Mouse (Mus musculus) mouse embryonic stem cell (cell line): Measurements from ENCODE around the gene Rmnd5a.

Experiments
- in situ Hi-C, 2 experiments: fragments of 300-500 bp; cut with MboI; formaldehyde crosslinking; loops; 1 replicate in 1 of 2; 3 replicates in 1 of 2; pipeline ENCODE4 v1.14.3; 2019 to 2020; ENCODE audit warnings: low sequenced_read_pairs in 2 of 2, low pct_unique_long_range_greater_than_20kb in 1 of 2, mixed read lengths in 1 of 2; ENCODE audit not compliant: unreplicated experiment in 1 of 2

Rmnd5a gene

GRCm38 (mm10) chr6:71339351-71339750 is 101.1 kb downstream of the Rmnd5a start:
- in situ Hi-C loops: no loop called here

- in situ Hi-C loops: no loop called here
Measured at GRCm38 (mm10) chr6:71338941-71339340, 101.5 kb downstream of the Rmnd5a start.
